Mouse (Mus musculus) layer of hippocampus, postnatal 36 days (tissue): ENCODE measurements around the gene Zfp287. TPM values are rescaled to one million over a fixed set of nuclear protein-coding genes. Genes with fewer than 3 reads are reported as not detected.

Experiments
- DNase-seq, 2 experiments: peaks; one replicate each; pipeline ENCODE4 v3.0.0; 2022
- total RNA-seq, 2 experiments: library from RNA; stranded (reverse); gene quantifications; 2 replicates each; pipeline ENCODE4 v1.2.3; 2021

Gene Zfp287
- total RNA-seq, 2 experiments from 2014 or later = 14.6 to 18.6 TPM

DNA sequence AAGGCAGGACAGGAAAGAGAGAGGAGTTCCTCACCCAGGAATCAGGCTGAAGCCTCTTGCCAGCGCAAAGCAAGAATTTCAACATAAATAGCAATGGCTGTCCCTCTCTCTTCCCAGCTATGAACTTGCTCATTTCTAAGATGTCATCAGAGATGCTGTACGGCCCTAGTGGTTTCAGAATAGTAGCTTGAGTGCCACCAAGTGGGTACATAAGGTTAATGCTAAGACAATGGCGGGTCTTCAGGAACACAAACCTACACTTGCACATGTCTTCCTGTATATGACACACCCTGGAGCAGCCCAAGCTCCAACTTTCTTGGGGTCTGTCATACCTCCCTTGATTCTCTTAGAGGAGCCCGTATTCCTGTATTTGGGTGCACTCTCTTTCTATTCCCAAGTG lies 32.0 kb downstream of the Zfp287 start:
- no peak for DNase-seq

DNA sequence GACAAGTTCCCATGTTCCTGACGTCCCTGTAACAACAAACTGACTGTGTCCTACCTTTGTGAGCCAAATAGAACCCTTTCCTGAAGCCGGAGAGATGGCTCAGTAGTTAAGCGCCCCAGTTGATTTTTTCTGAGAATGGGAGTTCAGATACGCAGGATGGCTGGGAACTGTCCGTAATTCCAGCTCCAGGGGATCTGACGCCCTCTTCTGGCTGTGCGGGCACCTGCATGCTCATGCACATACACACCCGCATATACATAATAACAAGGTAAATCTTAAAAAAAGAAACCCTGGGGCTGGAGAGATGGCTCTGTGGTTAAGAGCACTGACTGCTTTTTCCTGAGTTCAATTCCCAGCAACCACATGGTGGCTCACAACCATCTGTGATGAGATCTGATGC lies 36.6 kb downstream of the Zfp287 start:
- DNase-seq = no peak

DNA sequence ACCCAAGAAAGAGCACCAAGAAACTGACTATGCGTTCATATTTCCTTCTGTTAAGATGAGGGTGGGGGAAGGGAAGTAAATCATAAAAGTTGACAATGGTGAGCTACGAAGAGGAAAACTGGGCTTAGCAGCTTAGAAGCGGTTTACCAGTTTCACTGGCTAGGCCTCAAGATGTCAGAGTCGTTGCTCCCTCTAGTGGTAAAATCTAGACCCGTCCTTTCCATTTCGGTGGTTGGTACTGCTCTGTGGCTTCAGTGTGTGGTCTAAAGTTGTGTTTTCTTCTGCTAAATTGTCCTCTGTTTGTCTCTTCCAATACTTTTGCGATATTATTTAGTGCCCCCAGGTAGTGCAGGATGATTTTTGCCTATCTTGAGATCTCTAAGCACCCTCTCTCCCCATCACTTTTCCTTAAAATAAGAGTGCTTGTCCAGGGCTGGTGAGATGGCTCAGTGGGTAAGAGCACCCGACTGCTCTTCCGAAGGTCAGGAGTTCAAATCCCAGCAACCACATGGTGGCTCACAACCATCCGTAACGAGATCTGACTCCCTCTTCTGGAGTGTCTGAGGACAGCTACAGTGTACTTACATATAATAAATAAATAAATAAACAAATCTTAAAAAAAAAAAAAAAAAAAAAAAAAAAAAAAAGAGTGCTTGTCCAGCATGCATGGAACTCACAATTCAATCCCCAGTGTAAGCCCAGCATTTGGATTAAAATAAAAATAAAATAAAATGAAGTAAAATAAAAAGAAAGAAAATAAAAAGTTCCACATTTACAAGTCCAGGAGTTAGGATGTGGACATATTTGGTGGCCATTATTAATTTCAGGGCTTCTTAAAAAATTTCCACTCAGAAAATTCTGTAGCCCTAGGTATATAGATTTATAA lies 38.2 kb downstream of the Zfp287 start:
- peak in 1 of 2 experiments; percentile 7 for DNase-seq

DNA sequence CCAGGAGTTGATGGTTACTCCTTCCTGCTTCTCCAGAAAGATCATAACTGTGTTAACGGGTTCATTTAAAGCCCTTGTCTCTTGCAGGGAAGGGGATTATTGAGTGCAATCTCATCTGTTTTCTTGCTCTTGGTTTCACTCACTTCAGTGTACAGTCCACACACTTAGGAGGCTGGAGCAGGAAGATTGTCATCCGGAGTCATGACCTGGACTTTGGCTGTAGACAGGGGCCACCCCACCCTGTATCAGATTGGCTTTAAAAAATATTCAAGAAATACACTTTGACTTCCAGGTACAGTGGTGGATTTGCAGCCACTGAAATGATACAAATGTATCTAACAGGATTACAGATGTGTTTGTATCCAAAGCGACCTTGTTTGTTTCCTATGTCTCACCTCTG lies 40.1 kb downstream of the Zfp287 start:
- DNase-seq = no peak

GRCm38 (mm10) chr11:62679954-62680353 lies 51.8 kb downstream of the Zfp287 start:
- DNase-seq = no peak

DNA sequence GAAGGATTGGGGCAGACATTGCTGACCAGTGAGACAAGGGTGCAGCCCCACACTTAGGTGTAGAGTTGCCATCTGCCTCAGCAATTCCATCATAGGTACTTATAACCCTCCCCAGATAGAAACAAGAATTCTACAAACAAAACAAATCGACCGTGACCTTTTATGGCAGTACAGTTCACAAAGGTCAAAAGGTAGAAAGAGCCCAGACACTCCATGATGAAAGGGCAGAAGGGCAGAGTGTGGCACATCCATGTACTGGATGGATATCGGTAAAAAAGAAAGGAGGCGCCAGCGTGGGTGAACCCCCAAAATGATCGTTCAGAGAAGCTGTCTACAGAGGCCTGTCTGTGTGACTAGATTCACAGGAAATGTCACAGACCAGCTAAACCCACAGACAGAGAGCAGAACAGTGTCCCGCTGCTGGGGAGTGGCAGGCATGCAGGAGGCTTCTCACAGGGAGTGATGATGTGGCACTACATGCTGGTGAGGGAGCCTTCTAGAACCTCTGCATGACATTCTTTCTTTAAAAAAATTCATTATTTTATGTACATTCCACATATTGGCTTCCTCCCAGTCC lies 52.8 kb downstream of the Zfp287 start:
- no peak for DNase-seq

DNA sequence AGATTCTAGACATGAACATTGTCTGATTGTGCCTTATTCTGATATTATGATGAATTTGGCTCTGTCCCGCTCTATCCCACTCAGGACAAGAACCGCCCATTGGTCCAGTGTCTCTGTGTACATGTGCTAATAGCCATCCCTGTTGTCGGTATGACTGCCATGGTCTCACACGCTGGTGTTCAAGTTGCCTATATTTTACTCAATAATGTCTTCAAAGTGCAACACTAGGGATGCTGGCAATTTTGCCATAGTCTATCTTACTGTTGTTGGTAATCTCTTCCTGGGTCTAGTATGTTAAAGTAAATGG lies 55.5 kb downstream of the Zfp287 start:
- no peak for DNase-seq

DNA sequence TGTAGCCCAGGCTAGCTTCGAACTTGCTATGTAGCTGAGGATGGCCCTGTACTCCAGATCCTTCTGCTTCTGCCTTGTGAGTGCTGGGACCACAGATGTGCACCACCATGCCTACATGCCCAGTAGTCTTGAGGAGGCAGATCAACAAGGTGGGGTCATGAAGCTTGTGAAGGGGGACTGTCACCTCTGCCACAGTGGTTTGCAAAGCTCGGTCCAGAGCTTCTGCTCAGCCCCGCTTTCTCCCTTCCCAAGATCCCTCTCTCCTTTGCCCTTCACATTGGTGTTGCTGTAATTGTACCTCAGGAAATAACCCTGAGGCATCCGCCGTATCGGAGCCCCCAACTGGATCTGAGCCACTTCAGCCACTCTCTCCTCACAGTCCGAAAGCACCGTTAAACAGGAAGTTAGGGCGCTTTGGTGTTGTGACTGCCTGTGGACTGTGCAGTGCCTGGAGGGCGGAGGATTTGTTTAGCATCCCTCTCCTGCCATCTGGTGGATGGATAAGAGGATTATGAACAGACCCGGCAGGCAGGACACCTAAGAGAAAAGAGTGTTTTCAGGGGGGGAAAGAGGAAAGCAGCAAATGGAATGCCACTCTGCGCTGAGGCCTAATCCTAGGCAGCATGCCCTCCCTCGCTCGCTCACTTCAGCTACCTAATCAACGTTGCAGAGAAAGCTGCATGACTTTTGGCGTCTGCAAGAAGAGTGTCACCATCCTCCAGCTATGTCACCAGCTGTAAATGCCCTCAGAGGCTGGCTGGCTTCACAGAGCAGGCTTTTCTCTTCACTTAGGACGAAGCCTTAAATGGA lies 56.0 kb downstream of the Zfp287 start:
- DNase-seq = peak; percentile 42 to 60

DNA sequence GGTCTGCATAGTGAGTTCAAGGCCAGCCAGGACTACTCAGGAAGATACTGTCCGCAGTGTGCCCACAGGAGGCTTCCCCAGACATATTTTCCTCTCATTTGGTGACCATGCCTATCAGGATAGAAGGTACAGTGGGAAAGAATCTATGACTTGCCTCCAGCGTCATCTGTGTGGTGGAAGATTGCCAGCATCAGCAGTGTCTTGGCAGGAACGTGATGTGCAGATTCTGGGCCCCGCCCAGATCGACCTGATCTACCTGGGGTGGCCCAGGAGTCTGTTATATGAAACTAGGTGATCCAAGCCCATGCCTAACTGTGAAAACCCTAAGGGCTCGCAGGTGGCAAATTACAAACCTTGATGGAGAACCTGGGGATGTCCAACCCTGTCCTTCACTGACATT lies 61.7 kb downstream of the Zfp287 start:
- no peak for DNase-seq

- DNase-seq = peak; percentile 30 to 42
Observed at GRCm38 (mm10) chr11:62669471-62669870, 62.2 kb downstream of the Zfp287 start.

DNA sequence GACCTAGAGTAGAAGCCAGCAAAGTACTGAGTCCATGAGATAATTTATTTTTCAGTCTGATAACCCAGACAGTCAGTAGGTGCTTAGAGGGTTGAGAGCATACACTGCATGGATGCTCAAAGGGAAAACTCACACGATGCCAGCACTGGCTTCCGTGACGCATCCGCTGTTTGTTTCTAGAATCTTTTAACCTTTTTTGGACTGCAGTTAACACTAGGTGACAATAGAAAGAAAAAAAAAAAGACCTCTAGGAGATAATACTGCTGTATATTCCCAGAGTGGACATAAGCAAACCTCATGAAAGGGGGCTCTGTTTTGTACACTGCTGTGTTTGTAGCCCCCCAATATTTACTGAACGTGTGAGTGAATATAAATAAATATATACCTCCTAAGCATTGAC lies 62.7 kb downstream of the Zfp287 start:
- DNase-seq = no peak

DNA sequence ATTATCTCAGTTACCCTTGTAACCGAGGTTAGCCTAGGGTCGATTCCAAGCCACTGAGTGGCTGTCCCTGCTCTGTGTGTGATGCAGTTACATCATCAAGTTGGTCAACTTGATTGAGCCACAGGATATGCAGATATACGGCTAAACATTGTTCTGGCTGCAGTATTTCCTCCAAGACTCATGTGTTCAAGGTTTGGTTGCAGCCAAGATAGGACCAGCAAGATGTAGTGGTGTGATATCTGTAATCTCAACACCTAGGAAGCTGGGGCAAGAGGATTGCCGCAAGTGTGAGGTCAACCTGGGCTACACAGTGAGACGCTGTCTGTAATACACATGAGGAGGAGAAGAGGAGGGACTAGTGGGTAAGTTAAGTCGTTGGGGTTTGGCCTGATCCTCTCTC lies 67.5 kb downstream of the Zfp287 start:
- no peak for DNase-seq

- no peak for DNase-seq
Observed at GRCm38 (mm10) chr11:62660885-62661284, 70.8 kb downstream of the Zfp287 start.

DNA sequence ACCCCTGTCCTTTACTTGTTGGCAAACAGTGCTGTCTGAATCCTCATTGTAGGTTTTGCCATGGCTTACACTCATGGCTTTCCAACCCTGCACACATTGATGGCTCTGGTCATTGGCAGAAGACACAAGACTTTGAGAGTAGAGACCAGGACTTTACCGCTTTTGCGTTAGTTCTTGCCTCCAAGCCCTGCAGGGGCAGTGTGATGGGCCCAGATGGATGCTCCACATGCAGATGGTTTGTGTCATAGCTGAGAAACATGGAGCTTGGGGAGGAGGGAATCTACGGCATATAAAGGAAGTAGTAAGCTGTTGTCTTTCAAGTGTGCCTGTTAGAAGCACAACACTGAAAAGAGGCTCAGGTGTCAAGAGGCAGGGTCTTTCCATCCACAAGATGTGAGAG lies 79.6 kb downstream of the Zfp287 start:
- no peak for DNase-seq

- no peak for DNase-seq
Observed at GRCm38 (mm10) chr11:62651563-62651962, 80.1 kb downstream of the Zfp287 start.

Other genes with a start within 250 kb of the Zfp287 start
- 10 to 100 TPM; 37.6 to 39.6 TPM for gene Cenpv, start 192.6 kb downstream of the Zfp287 start, total RNA-seq
- gene Ubb, start 180.7 kb downstream of the Zfp287 start, total RNA-seq = 1,000 to 10,000 TPM; 1,774 to 1,889 TPM
- 10 to 100 TPM; 13.1 to 13.9 TPM for gene Trpv2, start 157.4 kb downstream of the Zfp287 start, total RNA-seq
- gene Lrrc75a, start 83.4 kb downstream of the Zfp287 start, total RNA-seq = 1 to 10 TPM; 7.7 to 8.1 TPM
- gene Mmgt2, start 83.2 kb downstream of the Zfp287 start, total RNA-seq = 10 to 100 TPM; 16.5 to 17.1 TPM
- gene Gm10428, start 21.2 kb upstream of the Zfp287 start, total RNA-seq = not detected
- 10 to 100 TPM; 22.0 to 24.2 TPM for gene Zfp286, start 57.6 kb upstream of the Zfp287 start, total RNA-seq
- gene Trim16, start 88.3 kb upstream of the Zfp287 start, total RNA-seq = 1 to 10 TPM; 1.2 to 1.7 TPM
- 1 to 10 TPM; 1.4 to 1.6 TPM for gene Fbxw10, start 115.2 kb upstream of the Zfp287 start, total RNA-seq
- gene Tvp23b, start 147.6 kb upstream of the Zfp287 start, total RNA-seq = 10 to 100 TPM; 30.5 to 35.9 TPM
- under 1 TPM in 1 of 2 experiments, not detected in 1; 0.56 TPM for gene Cdrt4, start 219.3 kb upstream of the Zfp287 start, total RNA-seq